Mouse (Mus musculus): ENCODE measurements around the gene Birc5. TPM values are rescaled to one million over a fixed set of nuclear protein-coding genes. Genes with fewer than 3 reads are reported as not detected.

The Birc5 gene
- polyA plus RNA-seq, 1 experiment from 2014 or later, result 86.0 TPM

GRCm38 (mm10) chr11:117847593-117848215 lies 1.3 kb upstream of the Birc5 start:
- 64% methylated on average over 7 of the region's 7 CpGs for WGBS
- H3K4me3 ChIP-seq (ENCODE audit: low read depth, low read length), result no peak overlapping the region; the same call in 1 of the 2 replicates
- no peaks in the 10 kb centered on the region for H3K27me3 ChIP-seq (replicated peaks; ENCODE audit: control insufficient read depth, insufficient read depth, low read length)
- H3K9ac ChIP-seq (ENCODE audit: low read depth, low read length), result peak overlapping the region; percentile 68
- peaks cover 5% of the 10 kb centered on the region; the same call in 1 of the 2 replicates for H3K4me1 ChIP-seq (replicated peaks; ENCODE audit: control insufficient read depth, insufficient read depth, low read length)
- H3K27ac ChIP-seq (ENCODE audit: low read depth, low read length), result peak overlapping the region; percentile 96
- TF ChIP-seq CTCF (IDR thresholded peaks at IDR 0.05; ENCODE audit: low read depth), result no peak
- H3K36me3 ChIP-seq (ENCODE audit: control insufficient read depth, insufficient read depth), result peaks cover 15% of the 10 kb centered on the region
- no peak for ATAC-seq
- no peaks in the 10 kb centered on the region for H3K9me3 ChIP-seq (ENCODE audit: control insufficient read depth)
- H3K4me2 ChIP-seq (replicated peaks; ENCODE audit: low read depth), result peak overlapping the region; percentile 91

- TF ChIP-seq CTCF (IDR thresholded peaks at IDR 0.05; ENCODE audit: low read depth), result no peak
- Histone ChIP-seq H3K4me2 (replicated peaks; ENCODE audit: low read depth) (peak overlapping the region; percentile 91), H3K36me3 (ENCODE audit: control insufficient read depth, insufficient read depth) (peaks cover 22% of the 10 kb centered on the region), H3K9me3 (ENCODE audit: control insufficient read depth) (no peaks in the 10 kb centered on the region), H3K4me1 (replicated peaks; ENCODE audit: control insufficient read depth, insufficient read depth, low read length) (peaks cover 5% of the 10 kb centered on the region; the same call in 1 of the 2 replicates), H3K27ac (ENCODE audit: low read depth, low read length) (peak overlapping the region; percentile 96), H3K4me3 (ENCODE audit: low read depth, low read length) (peak overlapping the region; percentile 62), H3K9ac (ENCODE audit: low read depth, low read length) (peak overlapping the region; percentile 68), H3K27me3 (replicated peaks; ENCODE audit: control insufficient read depth, insufficient read depth, low read length) (no peaks in the 10 kb centered on the region)
- ATAC-seq, result peak; percentile 42
- WGBS, result 4% methylated on average over 19 of the region's 19 CpGs
These were observed 623 bp upstream of the Birc5 start for GRCm38 (mm10) chr11:117848271-117848984.

GRCm38 (mm10) chr11:117852875-117853274 lies 3.8 kb downstream of the Birc5 start:
- no peaks in the 10 kb centered on the region for H3K27me3 ChIP-seq (replicated peaks; ENCODE audit: control insufficient read depth, insufficient read depth, low read length)
- no peak overlapping the region for H3K9ac ChIP-seq (ENCODE audit: low read depth, low read length)
- peaks cover 5% of the 10 kb centered on the region; the same call in 1 of the 2 replicates for H3K4me1 ChIP-seq (replicated peaks; ENCODE audit: control insufficient read depth, insufficient read depth, low read length)
- H3K27ac ChIP-seq (ENCODE audit: low read depth, low read length), result peak overlapping the region; percentile 21; the same call in 1 of the 2 replicates
- no peak for TF ChIP-seq CTCF (IDR thresholded peaks at IDR 0.05; ENCODE audit: low read depth)
- no peak overlapping the region for H3K4me2 ChIP-seq (replicated peaks; ENCODE audit: low read depth)
- ATAC-seq, result no peak
- H3K36me3 ChIP-seq (ENCODE audit: control insufficient read depth, insufficient read depth), result peaks cover 45% of the 10 kb centered on the region
- no peaks in the 10 kb centered on the region for H3K9me3 ChIP-seq (ENCODE audit: control insufficient read depth)
- WGBS, result 73% methylated on average over 3 of the region's 3 CpGs
- H3K4me3 ChIP-seq (ENCODE audit: low read depth, low read length), result no peak overlapping the region

- no peaks in the 10 kb centered on the region for H3K9me3 ChIP-seq (ENCODE audit: control insufficient read depth)
These were observed 5.2 kb downstream of the Birc5 start for GRCm38 (mm10) chr11:117854241-117854640.

GRCm38 (mm10) chr11:117855360-117855759 lies 6.3 kb downstream of the Birc5 start:
- peaks cover 45% of the 10 kb centered on the region for H3K36me3 ChIP-seq (ENCODE audit: control insufficient read depth, insufficient read depth)
- no peak overlapping the region for H3K9ac ChIP-seq (ENCODE audit: low read depth, low read length)
- WGBS, result 81% methylated on average over 5 of the region's 5 CpGs
- no peak overlapping the region for H3K4me2 ChIP-seq (replicated peaks; ENCODE audit: low read depth)
- ATAC-seq, result no peak
- no peak for TF ChIP-seq CTCF (IDR thresholded peaks at IDR 0.05; ENCODE audit: low read depth)
- H3K27ac ChIP-seq (ENCODE audit: low read depth, low read length), result no peak overlapping the region
- no peak overlapping the region for H3K4me3 ChIP-seq (ENCODE audit: low read depth, low read length)
- H3K9me3 ChIP-seq (ENCODE audit: control insufficient read depth), result no peaks in the 10 kb centered on the region
- no peaks in the 10 kb centered on the region for H3K27me3 ChIP-seq (replicated peaks; ENCODE audit: control insufficient read depth, insufficient read depth, low read length)
- no peaks in the 10 kb centered on the region for H3K4me1 ChIP-seq (replicated peaks; ENCODE audit: control insufficient read depth, insufficient read depth, low read length)

More at GRCm38 (mm10) chr11:117854241-117854640, 5.2 kb downstream of the Birc5 start:
- H3K4me2 ChIP-seq (replicated peaks; ENCODE audit: low read depth), result no peak overlapping the region
- no peak overlapping the region for H3K9ac ChIP-seq (ENCODE audit: low read depth, low read length)
- H3K27ac ChIP-seq (ENCODE audit: low read depth, low read length), result no peak overlapping the region
- no peak overlapping the region for H3K4me3 ChIP-seq (ENCODE audit: low read depth, low read length)
- ATAC-seq, result no peak
- H3K27me3 ChIP-seq (replicated peaks; ENCODE audit: control insufficient read depth, insufficient read depth, low read length), result no peaks in the 10 kb centered on the region
- H3K36me3 ChIP-seq (ENCODE audit: control insufficient read depth, insufficient read depth), result peaks cover 45% of the 10 kb centered on the region
- TF ChIP-seq CTCF (IDR thresholded peaks at IDR 0.05; ENCODE audit: low read depth), result no peak
- H3K4me1 ChIP-seq (replicated peaks; ENCODE audit: control insufficient read depth, insufficient read depth, low read length), result peaks cover 5% of the 10 kb centered on the region; the same call in 1 of the 2 replicates
- 93% methylated on average over 9 of the region's 9 CpGs for WGBS

GRCm38 (mm10) chr11:117855975-117856374 lies 6.9 kb downstream of the Birc5 start:
- H3K4me2 ChIP-seq (replicated peaks; ENCODE audit: low read depth), result no peak overlapping the region
- WGBS, result 64% methylated on average over 1 of the region's 1 CpGs
- no peaks in the 10 kb centered on the region for H3K9me3 ChIP-seq (ENCODE audit: control insufficient read depth)
- H3K4me3 ChIP-seq (ENCODE audit: low read depth, low read length), result no peak overlapping the region
- H3K27ac ChIP-seq (ENCODE audit: low read depth, low read length), result 0 out of 2 replicates have a peak overlapping the region, but pooled peaks have one; percentile 9
- no peaks in the 10 kb centered on the region for H3K4me1 ChIP-seq (replicated peaks; ENCODE audit: control insufficient read depth, insufficient read depth, low read length)
- ATAC-seq, result no peak; the same call in 1 of the 2 replicates
- H3K36me3 ChIP-seq (ENCODE audit: control insufficient read depth, insufficient read depth), result peaks cover 42% of the 10 kb centered on the region
- no peak overlapping the region for H3K9ac ChIP-seq (ENCODE audit: low read depth, low read length)
- no peaks in the 10 kb centered on the region for H3K27me3 ChIP-seq (replicated peaks; ENCODE audit: control insufficient read depth, insufficient read depth, low read length)
- no peak for TF ChIP-seq CTCF (IDR thresholded peaks at IDR 0.05; ENCODE audit: low read depth)

Data from intestine, postnatal 0 days (tissue).